Mouse (Mus musculus) kidney, adult 11 months (tissue): Measurements from ENCODE around the gene Psmb9.

ENCODE experiments used
- DNase-seq: peaks from one replicate; pipeline ENCODE4 v3.0.0; 2022

Gene Psmb9

DNA sequence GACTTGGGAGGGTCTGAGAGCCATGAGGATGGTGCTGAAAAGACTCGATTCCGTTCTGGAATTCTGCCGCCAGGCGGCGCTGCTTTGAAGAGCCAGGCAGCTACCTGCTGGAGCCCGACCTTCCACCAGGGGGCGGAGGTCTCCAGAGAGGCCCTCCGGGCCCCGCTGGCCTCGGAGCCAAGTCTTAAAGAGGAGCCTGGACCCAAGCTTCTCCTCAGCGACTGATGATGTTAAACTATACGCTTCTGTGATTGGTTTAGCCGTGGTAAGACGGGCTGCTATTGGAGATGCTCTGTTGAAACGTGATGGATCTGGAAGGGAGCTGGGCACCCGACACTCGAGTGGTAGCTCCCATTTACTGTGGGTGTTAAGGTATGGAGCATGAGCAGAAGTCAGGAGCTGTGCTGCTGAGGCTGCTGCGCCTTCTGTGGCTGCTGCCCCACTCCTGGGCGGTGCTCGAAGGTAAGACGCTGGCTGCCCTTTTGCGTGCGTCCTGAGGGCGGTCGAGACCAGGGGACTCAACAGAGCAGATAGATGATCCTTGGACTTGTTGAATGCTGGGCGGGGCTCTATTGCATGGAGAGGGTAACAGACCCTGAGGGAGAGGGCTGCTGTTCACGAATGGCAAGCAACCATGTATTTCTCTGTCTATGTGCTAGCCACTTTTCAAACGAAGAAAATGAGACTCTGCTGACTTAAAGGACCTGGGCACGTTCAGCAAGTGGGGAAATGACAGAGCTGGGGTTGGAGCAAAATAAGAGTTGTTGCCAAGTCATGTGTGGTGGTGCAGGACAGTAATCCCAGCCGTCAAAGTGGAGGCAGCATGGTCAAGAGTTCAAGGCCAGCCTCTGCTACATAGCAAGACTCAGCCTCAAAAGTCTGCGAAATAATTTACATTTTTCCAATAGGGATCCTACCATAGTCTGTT is 52.0 kb downstream of the Psmb9 start:
- peak; percentile 99 for DNase-seq

GRCm38 (mm10) chr17:34134451-34134850 is 53.1 kb downstream of the Psmb9 start:
- no peak for DNase-seq

DNA sequence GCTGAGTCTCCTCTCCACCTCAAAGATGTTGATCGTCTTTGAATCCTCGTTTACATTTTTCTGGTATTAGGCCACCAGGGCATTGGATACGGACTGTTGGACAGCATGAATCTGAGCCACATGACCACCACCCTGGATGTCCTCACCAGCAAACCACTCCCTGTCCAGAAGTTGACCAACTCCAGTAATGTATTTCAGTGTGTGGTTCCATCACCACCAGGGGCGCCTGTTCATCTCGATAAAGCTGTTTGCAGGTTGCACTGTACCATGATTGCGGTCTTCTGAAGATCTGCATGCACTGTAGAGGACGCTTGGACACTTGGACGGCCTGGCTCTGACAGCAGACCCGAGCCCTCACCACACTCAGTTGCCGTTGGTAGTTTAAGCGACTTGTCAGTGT is 54.3 kb downstream of the Psmb9 start:
- DNase-seq: no peak
